Mouse (Mus musculus) gastrocnemius, adult 8-10 months (tissue): ENCODE data around the gene 4930550C14Rik. TPM values are rescaled to one million over a fixed set of nuclear protein-coding genes. Genes with fewer than 3 reads are reported as not detected.

ENCODE experiments used
- DNase-seq, 2 experiments: peaks; one replicate each; pipeline ENCODE4 v3.0.0; 2022; ENCODE audit warnings: low spot score in 2 of 2
- total RNA-seq, 4 experiments: library from RNA; stranded (reverse); gene quantifications; 2 replicates each; pipeline ENCODE4 v1.2.4; 2022

The 4930550C14Rik gene
- total RNA-seq = not detected

DNA sequence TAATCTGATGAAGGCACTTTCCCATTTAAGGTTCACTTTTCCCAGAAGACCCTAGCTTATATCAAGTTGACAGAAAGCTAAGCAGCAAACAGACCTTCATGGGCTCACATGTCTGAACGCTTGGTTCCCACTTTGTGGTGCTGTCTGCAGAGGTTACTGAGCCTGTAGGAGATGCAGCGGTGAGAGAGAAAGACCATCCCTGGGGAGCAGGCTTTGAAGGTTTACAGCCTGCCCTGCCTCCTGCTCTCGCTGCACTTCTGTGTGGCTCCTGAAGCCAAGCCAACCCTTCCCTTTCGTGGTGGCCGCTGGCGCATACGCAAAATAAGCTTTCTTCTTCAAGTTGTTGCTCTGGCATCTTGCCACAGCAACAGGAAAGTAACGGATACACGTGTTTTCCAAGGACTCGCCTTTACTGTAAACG, at the start of gene 4930550C14Rik:
TSS of gene 4930550C14Rik (plus strand) at position 35 of the 421 bp plus-strand sequence.
- peak in 1 of 2 experiments; percentile 10 for DNase-seq

DNA sequence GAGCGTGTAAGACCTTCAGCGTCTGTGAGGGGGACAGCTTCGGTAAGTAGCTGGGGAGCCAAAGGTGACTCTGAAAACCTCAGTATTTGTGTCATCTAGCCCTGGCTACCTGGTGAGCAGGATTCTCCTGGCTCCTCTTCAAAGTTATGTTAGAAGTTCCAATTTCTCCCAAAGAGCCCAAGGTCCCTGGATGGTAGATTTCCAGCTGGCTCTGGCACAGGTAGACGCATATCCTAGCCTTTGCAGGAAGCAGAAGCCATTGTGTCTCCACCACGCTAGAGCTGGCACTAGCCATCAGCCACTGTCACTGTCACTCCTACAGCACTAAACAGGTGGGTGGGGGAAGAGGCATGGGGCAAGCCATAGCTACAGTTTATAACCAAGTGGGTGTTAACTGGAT, 49.0 kb upstream of the 4930550C14Rik start:
- DNase-seq = no peak

DNA sequence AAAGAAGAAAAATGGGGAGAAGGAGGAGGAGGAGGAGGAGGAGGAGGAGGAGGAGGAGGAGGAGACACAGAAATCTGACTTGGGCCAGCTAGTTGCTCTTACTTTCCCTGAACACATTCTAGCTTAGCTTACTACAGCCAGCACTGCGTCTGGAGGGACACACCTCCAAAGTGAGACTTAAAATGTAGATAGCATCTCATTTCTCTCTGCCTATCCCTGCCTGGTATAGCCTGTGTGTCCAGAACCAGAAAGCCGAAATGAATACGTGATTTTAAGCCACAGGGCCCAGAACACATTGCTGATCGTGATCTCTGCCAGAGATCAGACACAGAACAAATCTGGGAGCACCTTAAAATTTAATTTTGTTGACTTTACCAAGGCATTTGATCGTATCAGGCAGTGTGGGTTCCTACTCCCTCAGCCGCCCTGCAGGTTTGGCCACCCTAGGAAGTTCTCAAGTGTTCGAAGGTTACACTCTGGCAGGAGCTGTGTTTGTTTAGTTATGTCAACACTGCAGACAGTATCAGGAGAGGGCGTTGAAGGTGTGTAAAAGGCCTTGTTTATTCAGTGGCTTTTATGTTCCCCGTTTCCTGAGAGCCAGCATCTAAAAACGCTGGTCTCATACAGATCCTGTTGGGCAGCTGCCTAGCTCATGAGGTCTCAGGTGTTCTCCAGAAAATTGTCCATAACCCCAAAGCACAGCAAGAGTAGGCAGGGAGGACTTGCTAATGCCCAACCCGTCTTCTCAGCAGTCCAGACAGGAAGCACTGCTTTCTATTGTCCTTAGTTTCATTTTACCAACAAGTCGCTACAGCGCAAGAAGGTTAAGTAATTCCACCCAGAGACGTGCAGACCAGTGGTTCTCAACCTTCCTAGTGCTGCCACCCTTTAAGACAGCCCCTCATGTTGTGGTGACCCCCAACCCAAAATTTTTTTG, 45.6 kb upstream of the 4930550C14Rik start:
- DNase-seq = no peak

DNA sequence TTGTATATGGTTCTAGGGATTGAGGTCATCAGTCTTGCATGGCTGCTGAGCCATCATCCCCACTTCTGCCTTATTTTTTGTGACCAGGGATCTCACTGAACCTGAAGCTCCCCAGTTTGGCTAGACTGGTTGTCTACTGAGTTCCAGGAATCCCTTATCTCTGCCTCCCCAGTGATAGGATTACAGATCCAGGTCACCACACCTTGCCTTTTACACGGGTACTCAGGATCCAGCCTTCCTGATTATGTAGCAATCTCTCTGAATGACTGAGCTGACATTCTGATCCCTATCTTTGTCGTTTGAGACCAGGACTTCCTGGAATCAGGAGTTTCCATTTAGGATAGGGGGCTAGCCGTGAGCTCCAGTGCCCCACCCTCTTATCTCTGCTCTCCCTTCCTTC, 30.8 kb upstream of the 4930550C14Rik start:
- DNase-seq = no peak

DNA sequence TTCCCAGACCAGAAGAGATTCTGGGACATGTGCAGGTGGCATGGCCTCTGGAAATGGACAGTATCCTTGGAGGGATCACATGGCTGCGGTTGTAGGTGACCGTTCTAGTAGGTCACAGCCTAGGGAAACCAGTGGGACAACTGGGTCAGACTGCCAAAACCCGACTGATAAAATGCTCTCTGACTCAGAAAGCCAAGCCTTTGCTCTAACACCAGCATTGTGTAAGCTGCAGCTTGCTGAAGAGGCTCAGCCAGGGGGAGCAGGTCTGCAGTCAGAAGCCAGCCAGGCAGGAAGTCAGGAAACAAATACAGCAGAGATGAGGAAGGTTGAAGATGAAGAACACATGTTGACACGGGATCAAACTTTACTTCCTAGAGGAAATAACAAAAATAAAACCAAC, 26.2 kb upstream of the 4930550C14Rik start:
- no peak for DNase-seq

DNA sequence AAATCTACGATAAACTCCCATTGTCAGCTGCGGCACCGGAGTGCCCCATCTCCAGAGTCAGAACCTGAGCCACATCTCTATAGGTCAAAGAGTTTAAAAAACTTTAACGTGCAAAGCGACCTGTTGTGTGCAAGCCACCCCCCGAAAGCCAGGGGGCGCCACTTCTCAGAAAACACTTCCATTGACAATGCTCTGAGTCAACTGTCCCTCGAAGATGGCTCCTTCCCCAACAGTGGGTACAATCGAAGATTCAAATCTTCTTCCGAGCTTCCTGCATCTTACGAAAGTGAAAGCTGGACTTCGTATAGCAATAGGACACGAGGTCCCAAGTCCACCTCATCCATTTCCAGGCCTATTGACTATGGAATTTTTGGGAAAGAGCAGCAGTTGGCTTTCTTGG, 25.3 kb upstream of the 4930550C14Rik start:
- DNase-seq = no peak

DNA sequence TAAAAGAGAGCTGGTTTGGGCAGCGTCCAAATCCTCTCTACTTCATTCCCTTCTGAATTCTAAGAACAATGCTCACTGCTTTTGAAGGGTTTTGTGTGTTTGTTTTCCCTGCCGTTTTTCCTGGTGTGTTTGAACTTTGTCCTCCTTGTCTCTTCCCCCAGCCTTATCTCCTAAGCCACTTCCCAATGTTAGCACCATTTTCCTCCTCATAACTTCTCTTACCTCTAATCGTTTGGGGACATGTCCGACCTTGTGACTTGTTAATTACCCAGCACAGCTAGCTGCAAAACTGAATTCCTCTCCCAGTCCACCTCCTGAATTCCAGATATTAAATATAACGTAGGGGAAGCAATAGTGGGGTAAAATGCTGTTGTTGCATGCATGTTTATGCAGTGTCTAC, 24.5 kb upstream of the 4930550C14Rik start:
- DNase-seq = no peak

DNA sequence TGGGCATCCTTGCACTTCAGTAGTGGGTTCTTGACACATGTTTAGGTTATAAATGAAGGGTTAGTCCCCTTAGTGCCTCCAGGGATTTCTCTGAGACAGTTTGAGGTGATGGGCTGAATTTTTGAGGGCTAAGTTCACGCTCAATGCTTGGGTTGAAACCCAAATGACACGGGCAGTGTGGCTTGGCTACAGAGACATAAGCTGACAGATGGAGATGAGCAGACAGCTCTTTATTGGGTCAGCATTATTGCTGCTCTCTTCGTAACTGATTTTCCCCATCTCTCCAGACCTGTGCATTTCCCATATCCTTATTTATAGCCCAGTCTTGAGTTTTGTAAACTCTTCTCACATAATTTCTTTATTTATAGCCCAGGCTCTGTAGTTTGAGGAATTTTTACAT, 24.0 kb upstream of the 4930550C14Rik start:
- DNase-seq = no peak

DNA sequence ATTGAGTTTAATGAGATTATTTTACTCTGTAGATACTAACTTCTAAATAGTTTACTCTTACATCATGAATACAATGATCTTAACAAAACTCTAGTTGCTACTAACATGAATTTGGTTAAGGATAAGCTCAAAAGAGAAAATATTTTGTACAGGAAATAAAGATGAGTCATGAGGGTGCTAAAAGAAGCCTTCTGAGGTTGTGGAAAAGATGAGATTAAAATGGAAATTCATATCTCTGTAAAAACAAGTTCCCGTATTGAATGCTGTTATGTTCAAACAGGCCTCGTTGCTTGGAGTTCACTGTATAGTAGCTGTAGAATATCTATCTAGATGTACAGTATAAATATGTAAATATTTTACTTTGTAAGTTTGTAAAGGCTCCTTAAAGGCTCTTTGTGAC, 21.5 kb upstream of the 4930550C14Rik start:
- DNase-seq = no peak

DNA sequence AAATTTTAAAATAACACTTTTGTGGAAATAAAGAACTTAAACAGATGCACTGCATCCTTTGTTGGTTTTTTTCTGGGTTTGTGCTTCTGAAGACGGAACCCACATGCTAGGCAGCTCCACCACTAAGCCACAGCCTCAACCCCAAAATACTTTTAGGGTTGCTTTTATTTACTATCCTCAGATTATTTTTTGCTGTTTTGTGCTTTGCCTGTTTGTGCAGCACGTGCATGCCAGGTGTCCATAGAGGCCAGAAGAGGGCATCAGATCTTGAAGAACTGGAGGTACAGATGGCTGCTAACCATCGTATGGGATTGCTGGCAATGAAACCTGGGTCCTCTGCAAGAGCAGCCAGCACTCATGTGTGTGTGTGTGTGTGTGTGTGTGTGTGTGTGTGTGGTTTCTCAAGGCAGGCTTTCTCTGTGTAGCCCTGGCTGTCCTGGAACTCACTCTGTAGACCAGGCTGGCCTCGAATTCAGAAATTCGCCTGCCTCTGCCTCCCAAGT, 21.0 kb upstream of the 4930550C14Rik start:
- peak in 1 of 2 experiments; percentile 0 for DNase-seq

DNA sequence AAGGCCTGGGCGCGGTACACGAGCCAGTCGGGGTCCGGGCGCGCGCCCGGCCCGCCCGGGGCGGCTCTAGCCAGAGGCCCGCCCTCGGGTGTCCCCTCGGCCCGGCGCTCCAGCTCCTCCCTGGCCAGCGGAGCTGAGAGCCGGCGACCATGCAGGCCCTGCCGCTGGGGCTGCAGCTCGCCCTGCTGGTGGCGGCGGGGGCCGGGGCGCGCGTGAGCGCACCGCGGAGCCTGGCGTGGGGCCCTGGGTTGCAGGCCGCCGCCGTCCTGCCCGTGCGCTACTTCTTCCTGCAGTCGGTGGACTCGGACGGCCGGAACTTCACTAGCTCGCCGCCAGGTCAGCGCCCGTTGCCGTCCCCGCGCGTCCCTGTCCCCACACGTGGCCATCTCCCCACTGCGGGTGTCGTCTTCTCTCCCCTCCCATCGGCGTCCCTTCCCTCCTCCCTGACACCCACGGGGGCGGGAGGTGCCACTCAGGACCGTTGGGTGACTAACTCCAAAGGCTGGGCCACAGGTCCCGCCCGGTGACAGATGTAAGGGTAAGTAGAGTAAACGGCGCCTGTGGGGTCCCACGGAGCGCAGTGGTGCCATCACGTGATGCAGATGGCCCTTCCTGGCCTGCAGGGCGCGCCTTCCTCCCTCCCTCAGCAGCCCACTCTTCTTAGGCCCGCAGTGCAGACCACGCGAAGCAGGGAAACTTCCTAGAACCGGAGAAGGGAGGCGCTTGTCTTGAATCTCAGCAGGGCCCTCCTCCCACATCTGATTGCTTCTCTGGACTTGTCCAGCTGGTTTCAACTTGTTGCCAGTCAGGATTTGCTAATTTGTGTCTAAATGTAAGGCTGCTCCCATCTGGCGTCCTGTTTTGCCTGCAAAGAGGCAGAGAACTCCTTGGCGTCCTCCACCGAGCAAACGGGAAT, 17.9 kb upstream of the 4930550C14Rik start, which contains the start of gene Kdelc2:
TSS of gene Kdelc2 (plus strand) at position 75 of the 916 bp plus-strand sequence.
- DNase-seq = peak; percentile 43 to 58

DNA sequence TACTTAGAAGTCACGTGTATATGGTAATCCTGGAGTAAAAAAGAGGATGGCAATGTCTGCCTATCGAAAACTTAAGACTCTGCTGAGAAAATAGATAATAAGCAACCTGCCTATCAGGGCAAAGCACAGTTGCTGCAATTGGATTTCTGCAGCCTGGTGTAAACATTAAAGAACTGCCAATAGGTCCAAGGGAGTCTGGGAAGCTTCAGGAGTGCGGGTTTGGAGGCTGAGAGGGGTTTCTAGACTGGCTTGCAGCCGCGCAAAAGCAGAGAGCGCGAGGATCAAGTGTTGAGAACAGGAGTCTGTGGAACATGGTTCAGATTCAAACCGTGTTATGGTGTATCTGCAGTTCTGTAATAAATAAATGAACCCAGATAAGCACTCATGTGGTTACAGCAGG, 17.3 kb upstream of the 4930550C14Rik start:
- DNase-seq = no peak

DNA sequence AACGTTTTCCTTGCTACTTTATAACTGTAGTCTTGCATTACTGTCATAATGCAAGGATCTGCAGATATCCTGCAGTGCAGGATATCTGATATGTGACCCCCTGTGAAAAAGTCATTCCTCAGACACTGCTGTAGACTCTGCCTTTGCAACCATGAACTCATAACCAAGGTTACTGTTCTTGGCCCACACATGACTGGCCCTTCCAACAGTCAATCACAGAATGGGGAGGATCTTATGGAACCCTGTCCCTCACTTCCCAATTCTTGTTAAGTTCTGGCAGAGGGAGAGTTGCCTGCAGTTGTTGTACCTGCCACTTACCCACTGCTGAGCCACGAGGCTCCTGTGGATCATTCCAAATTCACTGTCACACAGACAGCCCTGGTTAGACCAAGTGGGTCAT, 14.7 kb upstream of the 4930550C14Rik start:
- DNase-seq = no peak

DNA sequence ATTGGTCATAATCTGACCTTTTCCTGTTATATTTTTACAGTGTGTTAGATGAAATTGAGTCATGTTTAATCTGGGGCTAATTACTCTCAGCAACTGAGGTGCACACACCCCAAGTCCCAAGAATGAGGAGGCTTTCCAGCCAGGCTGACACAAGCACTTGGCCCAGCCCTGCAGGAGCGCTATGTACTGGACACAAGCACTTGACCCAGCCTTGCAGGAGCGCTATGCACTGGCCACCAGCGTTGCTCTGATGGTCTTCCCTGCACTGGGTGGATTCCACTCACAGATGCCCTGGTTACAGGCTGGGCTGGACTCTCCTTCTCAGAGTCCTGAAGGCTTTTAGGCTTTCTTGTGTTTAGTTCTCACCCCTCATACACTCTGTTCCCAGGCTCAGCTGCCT, 13.0 kb upstream of the 4930550C14Rik start:
- DNase-seq = no peak

DNA sequence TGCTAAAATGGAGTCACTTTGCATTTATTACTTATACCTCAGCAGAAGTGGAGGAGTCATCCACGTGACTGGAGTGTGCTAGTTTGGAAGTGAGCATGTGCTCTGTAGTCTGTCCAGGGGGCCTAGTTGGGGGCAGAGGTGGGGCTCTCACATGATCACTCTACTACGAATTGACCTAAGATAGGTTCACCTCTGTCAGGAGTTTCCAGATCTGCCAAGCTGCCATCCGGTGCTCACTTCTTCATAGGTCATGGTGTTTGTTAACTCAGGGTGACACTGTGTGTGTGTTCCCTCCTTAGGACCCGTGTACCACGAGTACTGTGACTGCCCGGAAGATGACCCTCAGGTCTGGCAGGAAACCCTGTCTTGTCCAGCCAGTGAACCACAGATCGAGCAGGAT, 12.0 kb upstream of the 4930550C14Rik start:
- no peak for DNase-seq

DNA sequence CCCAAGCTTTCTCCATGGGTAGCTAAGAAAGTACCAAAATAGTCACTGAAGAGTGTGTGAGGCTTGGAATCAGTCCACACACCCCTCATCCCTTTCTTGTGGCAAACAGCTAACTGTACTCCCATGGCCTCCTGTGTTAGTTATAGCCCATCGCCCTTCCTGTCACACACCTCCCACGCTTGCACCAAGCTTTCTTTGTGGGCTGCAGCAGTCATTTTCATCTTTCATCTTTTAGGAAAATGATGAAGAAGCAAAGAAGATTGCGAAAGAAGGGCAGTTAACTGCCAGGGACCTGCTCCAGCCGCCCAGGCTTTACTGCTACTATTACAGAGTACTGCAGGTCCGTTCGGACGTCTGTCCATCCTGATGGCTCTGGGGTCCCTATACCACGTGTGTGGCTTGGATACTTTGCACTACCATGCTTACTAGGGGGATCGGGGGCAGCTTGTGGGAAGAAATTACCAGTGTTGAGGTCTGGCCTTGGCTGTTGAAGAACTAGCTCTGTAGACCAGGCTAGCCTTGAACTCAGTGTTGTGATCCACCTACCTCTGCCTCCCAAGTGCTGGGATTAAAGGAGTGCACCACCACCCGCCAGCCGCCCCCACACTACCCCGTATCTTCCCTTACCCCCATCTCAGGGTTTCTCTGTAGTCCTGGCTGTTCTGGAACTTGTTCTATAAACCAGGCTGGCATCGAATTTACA, 4.3 kb upstream of the 4930550C14Rik start:
- DNase-seq = no peak

DNA sequence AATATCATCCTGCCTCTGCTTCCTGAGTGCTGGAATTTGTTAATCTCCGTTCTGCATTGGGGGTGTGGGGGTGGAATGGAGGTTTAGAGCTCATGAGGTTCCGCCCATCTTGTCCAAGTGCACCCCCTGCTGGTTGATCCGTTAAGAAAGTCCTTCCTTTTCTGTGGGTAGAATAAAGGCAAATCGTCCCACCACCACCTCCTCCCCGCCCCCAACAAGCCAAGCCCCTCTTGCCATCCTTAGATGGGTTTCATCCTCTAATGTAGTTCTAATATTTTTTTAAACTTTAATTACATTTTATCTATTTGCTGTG, 3.8 kb upstream of the 4930550C14Rik start:
- peak in 1 of 2 experiments; percentile 16 for DNase-seq

DNA sequence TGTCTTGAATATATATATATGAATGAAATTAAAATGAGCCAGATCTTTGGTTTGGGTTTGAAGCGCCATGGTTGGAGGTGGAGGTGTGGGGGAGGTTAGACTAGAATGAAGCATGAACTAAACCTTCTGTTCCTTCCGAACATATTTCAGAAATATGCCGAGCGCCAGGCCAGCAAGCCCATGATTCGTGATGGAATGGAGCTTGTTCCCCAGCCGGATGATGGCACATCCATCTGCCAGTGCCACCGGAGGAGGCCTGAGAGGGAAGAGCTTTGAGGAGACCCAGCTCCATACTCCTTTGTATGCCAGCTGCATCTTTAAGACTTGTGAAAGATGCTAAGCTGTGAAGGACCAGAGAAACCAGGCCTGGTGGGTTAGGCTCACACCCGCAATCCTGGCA, 2.6 kb upstream of the 4930550C14Rik start:
- no peak for DNase-seq

DNA sequence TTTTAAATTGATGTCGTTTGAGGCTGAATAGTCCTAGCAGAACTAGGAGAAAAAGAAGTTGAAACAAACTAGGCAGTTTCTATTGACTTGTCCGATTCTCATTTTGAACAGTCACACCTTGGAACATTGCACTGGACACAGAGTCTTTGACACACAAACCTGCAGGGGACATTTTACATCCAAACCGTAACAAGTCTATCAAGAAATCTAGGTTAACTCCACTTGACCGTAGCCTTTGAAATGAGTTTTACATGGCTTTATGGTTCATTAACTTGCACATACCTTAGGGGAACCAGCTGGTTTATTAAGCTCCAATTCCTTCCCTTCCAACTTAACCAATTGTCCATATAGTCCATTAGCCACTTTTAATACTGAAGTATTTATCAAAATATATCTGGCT, 1.4 kb upstream of the 4930550C14Rik start:
- no peak for DNase-seq

DNA sequence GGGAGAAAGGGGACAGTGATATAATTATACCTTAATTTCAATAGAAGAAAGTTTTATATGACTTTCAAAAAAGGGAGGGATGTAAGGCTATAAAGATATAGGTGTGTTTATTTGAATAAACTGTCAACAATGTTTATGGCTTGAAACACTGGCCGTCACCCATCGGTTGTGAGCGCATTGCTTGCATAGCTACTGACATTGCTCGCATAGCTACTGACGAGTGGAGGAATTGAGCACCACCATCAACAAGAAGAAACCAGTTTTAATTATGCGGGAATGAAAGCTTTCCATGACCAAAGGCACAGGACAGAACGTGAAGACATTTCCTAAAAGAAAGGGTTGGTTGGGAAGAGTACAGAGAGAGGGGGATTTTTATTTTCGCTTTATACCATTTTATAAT, 979 bp upstream of the 4930550C14Rik start:
- DNase-seq = no peak

DNA sequence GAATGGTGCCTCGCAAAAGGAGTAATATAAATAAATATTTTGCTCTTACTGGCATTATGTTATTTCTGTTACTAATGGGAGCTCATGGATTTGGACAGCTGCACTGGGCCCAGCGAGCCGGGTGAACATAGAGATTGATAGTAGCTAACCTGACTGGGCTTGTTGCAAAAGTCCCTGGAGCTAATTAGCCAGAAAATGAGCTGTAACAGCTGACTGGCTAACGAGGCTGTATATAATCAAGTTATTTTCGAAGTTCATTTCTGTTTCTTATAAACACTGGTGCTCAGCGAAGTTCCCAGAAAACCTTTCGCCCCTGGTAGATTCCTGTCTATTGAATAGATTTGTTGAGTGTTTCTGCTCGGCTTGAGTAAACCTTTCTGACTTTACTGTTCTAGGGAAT, 866 bp downstream of the 4930550C14Rik start:
- DNase-seq = no peak
